Mouse (Mus musculus) spleen, adult 2 months (tissue): ENCODE data around the gene Rrp15. TPM values are rescaled to one million over a fixed set of nuclear protein-coding genes. Genes with fewer than 3 reads are reported as not detected.

Source experiments
- DNase-seq, 2 experiments: peaks; one replicate each; pipeline versions ENCODE4 v3.0.0 to v3.0.0-alpha.2; 2012 to 2021; ENCODE audit warnings: low spot score in 2 of 2, low read depth in 1 of 2
- H3K27ac ChIP-seq: fragments of 200-500 bp; 2 replicates; pipeline ENCODE4 v1.5.1; 2012; ENCODE audit warnings: low read length, inconsistent platforms; ENCODE audit not compliant: insufficient read depth
- H3K27me3 ChIP-seq: fragments of 200-500 bp; 2 replicates; pipeline ENCODE4 v1.6.1; 2012; ENCODE audit warnings: mild to moderate bottlenecking, moderate library complexity, low read length, inconsistent platforms; ENCODE audit not compliant: control insufficient read depth, insufficient read depth
- H3K36me3 ChIP-seq: fragments of 200-500 bp; 2 replicates; pipeline ENCODE4 v1.6.1; 2012; ENCODE audit warnings: mild to moderate bottlenecking, low read length, inconsistent platforms; ENCODE audit not compliant: control insufficient read depth, insufficient read depth
- H3K4me1 ChIP-seq: fragments of 200-500 bp; 2 replicates; pipeline ENCODE4 v1.6.1; 2011; ENCODE audit warnings: inconsistent platforms; ENCODE audit not compliant: control insufficient read depth, insufficient read depth, insufficient read length
- H3K4me3 ChIP-seq: fragments of 200-500 bp; 2 replicates; pipeline ENCODE4 v1.5.1; 2011; ENCODE audit warnings: mild to moderate bottlenecking, inconsistent platforms; ENCODE audit not compliant: insufficient read depth, insufficient read length; ENCODE audit errors: extremely low read depth
- CTCF ChIP-seq: fragments of 200-500 bp; IDR thresholded peaks from 2 replicates; pipeline ENCODE4 v1.5.1; 2011; ENCODE audit warnings: mild to moderate bottlenecking, inconsistent platforms; ENCODE audit not compliant: insufficient read depth, insufficient read length, insufficient replicate concordance; ENCODE audit errors: extremely low read depth
- POLR2A ChIP-seq: fragments of 200-500 bp; IDR thresholded peaks from 2 replicates; pipeline ENCODE4 v1.6.1; 2011; ENCODE audit warnings: low read depth, low read length, inconsistent platforms
- WGBS: fragments of 180-500 bp; shearing (Covaris S2); methylation state at CpG from one replicate; pipeline ENCODE4 v1.1.7; 2018; 5-methylcytosine and 5-hydroxymethylcytosine counted together
- polyA plus RNA-seq: library from polyadenylated mRNA; depleted of rRNA; stranded (reverse); fragments of >200 nt; gene quantifications from 2 replicates; pipeline ENCODE4 v1.2.3, GENCODE M21; 2012; rRNA removed

Gene Rrp15
- polyA plus RNA-seq, 1 experiment = 2.3 TPM

DNA sequence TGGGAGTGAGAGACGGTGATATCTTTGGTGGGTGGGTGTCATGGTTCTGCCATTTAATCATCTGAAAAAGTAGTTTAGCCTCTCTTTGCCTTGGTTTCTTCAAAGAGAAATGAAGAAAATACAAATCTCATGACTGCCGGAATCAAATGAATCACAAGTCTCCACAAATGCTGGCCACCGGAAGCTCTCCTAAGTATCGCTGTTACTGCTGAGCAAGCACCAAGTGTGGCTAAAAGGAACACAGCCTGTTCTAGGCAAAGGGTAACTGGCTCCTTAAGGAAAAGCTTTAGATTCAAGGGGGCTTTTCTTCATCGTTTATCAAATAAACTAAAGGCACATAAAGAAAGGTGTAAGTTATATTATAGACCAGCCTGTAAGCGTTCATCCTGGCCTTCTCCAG is 73.9 kb downstream of the Rrp15 start:
- Histone ChIP-seq H3K27ac (no peak overlapping the region), H3K4me3 (no peak overlapping the region), H3K4me1 (no peaks in the 10 kb centered on the region), H3K27me3 (no peaks in the 10 kb centered on the region), H3K36me3 (no peaks in the 10 kb centered on the region)
- 89% methylated on average over 6 of the region's 6 CpGs for WGBS
- TF ChIP-seq CTCF (no peak), POLR2A (no peak)
- DNase-seq = no peak

DNA sequence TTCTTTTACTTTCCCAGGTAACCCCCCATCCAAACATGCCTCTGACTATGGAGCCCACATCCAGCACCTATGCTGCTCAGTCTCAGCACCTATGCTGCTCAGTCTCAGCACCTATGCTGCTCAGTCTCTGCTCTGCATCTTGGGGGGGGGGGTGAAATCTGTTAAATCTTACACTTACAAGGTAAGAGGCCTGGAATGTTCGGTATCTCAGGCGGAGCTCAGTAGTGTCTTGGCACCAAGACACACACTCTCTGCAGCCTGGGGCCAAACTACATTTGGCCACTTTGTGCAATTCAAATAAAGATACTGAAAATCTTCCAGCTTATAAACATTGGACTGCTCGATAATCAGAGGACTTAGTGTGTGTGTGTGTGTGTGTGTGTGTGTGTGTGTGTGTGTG is 74.5 kb downstream of the Rrp15 start:
- Histone ChIP-seq H3K4me1 (no peaks in the 10 kb centered on the region), H3K36me3 (no peaks in the 10 kb centered on the region), H3K27ac (no peak overlapping the region), H3K4me3 (no peak overlapping the region), H3K27me3 (no peaks in the 10 kb centered on the region)
- no peak for DNase-seq
- 91% methylated on average over 3 of the region's 3 CpGs for WGBS
- TF ChIP-seq POLR2A = no peak
- TF ChIP-seq CTCF = no peak

DNA sequence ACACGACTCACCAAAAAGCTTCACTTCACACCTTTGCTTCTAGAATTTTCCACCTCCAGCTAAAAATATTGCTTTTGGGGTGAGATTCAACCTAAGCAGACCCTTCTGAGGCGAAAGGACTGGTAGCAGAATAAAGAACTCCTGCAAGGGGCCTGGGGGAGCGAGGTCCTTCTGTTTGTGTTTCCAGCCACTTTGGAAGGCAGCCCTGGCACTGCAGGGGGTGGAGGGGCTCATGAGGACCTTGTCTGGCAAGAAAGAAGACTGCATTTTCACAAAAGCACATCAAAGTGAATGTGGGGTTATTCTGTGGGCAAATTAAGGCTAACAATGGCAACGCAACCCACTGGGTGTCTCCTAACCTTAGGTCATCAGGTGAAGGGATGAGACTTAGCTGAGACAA is 76.0 kb downstream of the Rrp15 start:
- TF ChIP-seq POLR2A (no peak), CTCF (no peak)
- no peaks in the 10 kb centered on the region for H3K27me3 ChIP-seq
- no peak for DNase-seq
- no peak overlapping the region for H3K4me3 ChIP-seq
- no peaks in the 10 kb centered on the region for H3K4me1 ChIP-seq
- WGBS = 87% methylated on average over 4 of the region's 4 CpGs
- H3K36me3 ChIP-seq = no peaks in the 10 kb centered on the region
- H3K27ac ChIP-seq = no peak overlapping the region

Other genes with a start within 250 kb of the Rrp15 start
- gene Tgfb2, start 43.4 kb downstream of the Rrp15 start, polyA plus RNA-seq = 0.26 and 0.40 TPM in 2 replicates
- not detected in 2 replicates for gene D1Pas1, start 218.1 kb upstream of the Rrp15 start, polyA plus RNA-seq